Mouse (Mus musculus): ENCODE data around the gene Tprn.

Tprn gene

DNA sequence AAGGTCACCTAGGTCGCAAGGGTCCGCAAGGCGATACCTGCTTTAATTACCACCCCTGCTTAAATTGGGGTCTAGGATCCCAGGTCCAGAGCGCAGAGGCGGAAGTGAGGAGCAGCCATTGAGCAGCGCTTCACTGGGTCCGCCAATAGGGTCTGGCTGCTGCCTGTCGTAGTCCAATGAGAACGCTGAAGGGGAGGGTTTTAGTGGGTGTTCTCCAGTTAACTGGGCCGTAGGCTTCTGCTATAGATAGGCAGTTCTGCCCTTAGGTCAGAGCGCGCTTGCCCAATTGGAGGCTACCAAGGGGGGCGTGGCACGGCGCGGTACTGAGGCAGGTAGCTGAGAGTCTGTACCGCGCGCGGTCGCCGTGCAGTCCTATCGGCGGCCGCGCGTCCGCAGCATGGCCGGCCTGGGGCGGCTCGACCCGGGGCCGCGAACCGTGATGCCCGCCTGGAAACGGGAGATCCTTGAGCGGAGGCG is at the start of gene Tprn:
TSS of gene Tprn (plus strand) at position 328 of the 477 bp plus-strand sequence.
- DNase-seq: peak; percentile 91

GRCm38 (mm10) chr2:25213266-25213865 is 49.1 kb upstream of the Tprn start:
- no peak for DNase-seq

DNA sequence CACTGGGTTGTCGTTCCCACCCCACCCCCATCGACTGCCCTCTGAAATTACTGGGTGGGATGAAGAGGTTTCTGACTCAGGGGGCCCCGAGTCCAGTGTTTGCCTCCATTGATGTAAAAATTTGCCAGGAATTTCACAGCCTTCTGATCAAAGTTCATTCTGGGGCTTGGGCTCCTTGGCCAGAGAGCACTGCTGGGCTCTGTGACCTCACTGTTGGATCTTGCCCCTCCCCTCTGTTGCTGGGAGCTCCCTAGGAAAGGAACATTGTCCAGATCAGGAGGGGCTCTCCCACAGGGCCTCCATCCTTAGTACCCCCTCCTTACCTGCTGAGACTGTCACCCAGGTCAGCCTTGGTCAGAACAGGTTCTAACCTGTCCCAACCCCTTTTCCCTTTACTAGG is 48.0 kb upstream of the Tprn start, which contains the start of gene Stpg3:
TSS of gene Stpg3 (minus strand) at position 194 of the 400 bp plus-strand sequence.
- DNase-seq: no peak

- no peak for DNase-seq
These were observed 44.8 kb upstream of the Tprn start for GRCm38 (mm10) chr2:25217666-25218065.

DNA sequence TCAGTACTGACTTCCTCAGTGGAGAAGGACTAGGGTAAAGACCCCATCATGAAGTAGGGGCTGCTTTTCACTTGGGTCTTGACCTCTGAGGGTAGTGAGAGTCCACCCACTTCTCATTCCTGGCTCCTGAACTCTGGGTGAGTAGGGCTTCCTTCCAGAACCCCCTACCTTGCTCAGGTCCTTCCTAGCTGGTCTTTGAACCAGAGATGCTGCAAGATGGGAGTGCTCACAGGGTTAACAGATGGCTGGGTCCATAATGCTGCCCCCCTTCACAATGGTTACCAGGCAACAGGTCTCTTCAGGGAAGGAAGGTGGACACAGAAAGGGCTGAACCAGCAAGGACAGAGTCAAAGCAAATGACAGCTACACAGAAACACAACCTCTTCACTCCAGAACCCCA is 44.0 kb upstream of the Tprn start, which contains the start of gene Fam166a:
TSS of gene Fam166a (plus strand) at position 301 of the 400 bp plus-strand sequence.
- DNase-seq: no peak

DNA sequence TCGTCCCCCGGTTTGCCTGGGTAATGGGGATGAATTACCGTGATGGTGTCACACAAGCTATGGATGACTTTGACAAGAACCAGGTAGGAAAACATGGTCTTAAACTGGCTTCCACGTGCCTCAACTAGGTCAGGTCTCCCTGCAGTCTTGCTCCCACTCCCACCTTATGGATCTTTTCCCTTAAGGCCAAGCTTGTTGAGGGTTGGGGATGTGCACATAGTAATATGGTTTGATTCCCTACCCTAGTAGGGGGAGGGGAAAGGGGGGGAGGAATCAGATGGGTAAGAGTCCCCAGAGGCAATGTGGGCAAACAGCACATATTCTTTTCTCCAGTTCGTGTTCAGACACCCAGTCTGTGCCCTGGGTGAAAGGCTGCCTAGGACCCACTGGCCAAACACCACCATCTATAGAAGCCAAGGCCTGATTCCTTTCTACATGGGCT is 41.1 kb upstream of the Tprn start:
- DNase-seq: no peak

- peak; percentile 75 to 78 for DNase-seq
These were observed 38.5 kb upstream of the Tprn start for GRCm38 (mm10) chr2:25223681-25224491.

- no peak for DNase-seq
These were observed 38.0 kb upstream of the Tprn start, which contains the start of gene Tubb4b for GRCm38 (mm10) chr2:25224492-25224765. Gene Tubb4b (minus strand): TSS chr2:25224702.

- DNase-seq: peak; percentile 89 to 97
These were observed 37.4 kb upstream of the Tprn start for GRCm38 (mm10) chr2:25224766-25225752.

DNA sequence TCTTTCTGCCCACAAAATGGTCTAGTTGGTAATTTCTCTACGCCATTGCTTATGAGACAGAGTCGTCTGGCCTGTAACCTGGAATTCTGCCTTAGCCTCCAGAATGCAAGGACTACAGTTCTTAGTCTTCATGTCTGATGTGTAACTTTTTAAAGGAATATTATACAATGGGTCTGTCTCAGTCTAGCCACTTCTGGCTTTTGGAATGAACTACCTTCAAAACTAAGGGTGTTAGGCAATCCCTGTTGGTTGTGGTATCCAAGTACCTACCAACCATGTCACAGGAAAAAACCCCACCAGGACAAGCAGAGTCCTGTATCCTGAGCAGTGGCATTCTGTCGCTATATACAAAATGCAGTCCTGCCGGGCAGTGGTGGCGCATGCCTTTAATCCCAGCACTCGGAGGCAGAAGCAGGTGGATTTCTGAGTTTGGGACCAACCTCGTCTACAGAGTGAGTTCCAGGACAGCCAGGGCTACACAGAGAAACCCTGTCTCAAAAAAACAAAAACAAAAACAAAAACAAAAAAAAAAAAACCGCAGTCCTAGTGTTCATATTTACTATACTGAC is 36.5 kb upstream of the Tprn start:
- no peak for DNase-seq

- no peak for DNase-seq
These were observed 35.6 kb upstream of the Tprn start for GRCm38 (mm10) chr2:25226864-25227263.

- DNase-seq: no peak
These were observed 35.0 kb upstream of the Tprn start for GRCm38 (mm10) chr2:25227406-25227805.

DNA sequence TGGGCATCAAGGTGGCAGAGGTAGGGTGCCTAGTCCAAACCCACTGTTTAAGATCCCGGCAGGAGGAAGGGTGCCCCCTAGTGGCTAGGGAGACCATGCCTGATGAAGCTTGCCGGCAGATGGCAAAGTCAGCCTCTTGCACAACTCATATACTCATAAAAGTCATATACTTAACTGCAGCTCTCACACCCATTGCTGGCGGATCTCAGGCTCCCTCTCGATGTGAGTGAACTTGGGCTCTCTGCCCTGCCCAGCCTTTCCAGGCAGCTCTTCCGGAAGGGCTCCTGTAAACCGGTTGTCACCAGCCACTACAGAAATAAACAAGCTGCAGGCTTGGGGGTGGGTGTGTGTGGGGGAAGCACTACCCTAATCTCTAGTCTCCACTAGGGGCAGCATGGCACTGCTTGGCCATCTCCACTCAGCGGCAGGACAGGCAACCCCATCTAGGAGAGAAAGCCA is 34.0 kb upstream of the Tprn start:
- DNase-seq: peak; percentile 71 to 87

DNA sequence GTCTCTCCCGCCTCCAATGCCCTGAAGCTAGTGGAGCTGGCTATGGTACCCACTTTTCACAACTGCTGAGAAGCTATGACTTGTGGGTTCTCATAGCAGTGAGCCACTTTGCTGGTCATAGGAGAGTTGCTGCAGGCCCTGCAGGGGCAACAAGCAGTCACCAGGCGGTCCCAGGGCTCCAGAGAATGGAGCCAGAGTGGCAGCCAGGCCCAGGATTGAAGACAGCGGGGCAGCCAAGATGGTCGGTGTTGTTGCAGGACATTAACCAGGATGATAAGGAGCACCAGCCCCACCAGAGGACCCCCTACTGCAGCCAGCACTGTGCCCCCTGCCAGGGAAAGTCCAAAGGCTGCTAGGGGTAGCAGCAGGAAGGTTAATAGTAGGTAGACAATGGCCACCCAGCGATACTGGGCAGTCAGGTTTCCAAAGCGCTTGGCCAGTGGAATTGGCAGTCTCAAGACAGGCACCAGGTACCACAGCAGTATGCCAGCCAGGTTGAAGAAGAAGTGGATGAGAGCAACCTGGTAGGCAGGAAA is 33.4 kb upstream of the Tprn start:
- no peak for DNase-seq

GRCm38 (mm10) chr2:25229582-25229981 is 32.8 kb upstream of the Tprn start:
- no peak for DNase-seq

GRCm38 (mm10) chr2:25230581-25230980 is 31.8 kb upstream of the Tprn start:
- DNase-seq: no peak

DNA sequence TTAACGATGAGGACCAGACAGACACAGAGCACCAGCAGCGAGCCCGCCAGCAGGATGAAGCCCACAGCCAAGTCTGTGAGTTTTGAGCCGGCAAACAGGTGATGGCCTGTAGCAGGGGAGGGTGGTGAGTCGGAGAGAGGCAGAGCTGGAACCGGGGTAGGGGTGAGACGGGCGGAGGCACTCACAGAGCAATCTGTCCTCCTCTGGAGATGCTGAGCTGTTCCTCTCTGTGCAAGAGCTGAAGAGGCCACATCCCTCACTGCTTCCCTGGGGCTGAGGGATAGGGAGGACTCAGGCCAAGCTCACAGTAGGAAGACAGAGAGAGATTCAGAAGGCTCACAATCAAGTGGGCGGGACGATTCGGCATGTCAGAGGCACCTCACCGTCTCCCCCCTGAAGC is 31.4 kb upstream of the Tprn start:
- no peak for DNase-seq

DNA sequence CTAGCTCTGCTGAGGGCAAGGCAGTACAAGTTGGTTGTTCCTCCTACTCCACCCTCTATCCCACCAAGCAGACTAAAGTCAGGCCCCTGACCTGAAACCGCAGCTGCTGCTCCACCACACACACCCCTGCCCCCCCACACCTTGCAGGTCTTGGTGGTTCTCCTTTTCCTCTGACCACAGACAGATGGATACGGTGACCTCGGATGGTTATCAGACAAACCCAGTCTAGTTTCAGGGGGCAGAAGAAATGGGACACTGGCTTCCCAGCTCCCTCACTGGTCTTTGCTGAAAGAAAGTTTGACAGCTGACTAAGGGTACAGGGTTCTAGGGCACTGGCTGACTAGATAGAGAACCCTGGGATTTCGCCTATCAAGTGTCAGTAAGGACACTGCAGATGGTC is 29.0 kb upstream of the Tprn start:
- DNase-seq: no peak

DNA sequence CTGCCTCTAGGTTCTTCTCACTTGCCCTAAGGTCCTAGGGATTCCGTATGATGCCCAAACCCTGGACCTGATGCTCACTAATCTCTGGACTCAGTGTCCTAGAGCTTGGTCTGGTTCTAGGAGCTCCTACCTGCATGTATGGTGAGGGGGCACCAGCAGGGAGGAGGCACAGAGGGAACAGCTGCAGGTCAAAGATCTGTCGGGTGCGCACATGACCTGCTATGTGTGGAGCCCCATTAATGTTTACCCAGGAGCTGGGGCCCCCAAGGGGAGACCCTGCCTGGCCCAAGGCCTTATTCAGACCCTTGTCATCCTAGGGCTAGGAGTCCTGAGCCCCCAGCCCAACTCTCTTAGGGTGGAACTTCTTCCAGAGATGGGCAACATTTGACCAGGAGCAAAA is 28.4 kb upstream of the Tprn start, which contains the start of gene Slc34a3:
TSS of gene Slc34a3 (minus strand) at position 315 of the 400 bp plus-strand sequence.
- DNase-seq: no peak

- DNase-seq: no peak
These were observed 27.7 kb upstream of the Tprn start for GRCm38 (mm10) chr2:25234551-25235220.

DNA sequence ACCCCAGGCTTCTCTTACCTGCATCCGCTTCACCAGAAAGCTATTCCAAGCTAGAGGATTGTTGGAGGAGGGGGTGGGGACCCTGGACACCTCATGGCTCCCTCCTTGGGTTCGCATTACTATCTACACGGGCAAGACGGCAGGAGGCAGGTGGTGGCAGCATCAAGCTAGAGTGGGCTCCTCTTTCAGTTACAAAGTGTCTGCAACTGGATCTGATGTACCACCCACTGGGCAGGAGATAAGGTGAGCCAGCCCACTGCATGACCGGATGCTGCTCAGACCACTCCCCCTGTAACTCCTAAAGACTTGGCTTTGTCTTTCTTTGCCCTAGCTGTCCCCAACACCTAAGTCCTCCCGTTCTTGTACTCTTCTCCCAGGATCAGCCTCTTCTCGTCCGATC is 25.8 kb upstream of the Tprn start, which contains the start of gene Rnf224:
TSS of gene Rnf224 (minus strand) at position 174 of the 400 bp plus-strand sequence.
- no peak for DNase-seq
